Mouse (Mus musculus): ENCODE data around the gene Tyw3. TPM values are rescaled to one million over a fixed set of nuclear protein-coding genes. Genes with fewer than 3 reads are reported as not detected.

Tyw3 gene
- total RNA-seq, 2 experiments from 2014 or later = 11.1 to 12.4 TPM

GRCm38 (mm10) chr3:154547549-154548426 lies 49.1 kb downstream of the Tyw3 start:
- DNase-seq (ENCODE audit: low spot score in 2 of 2) = no peak
- Histone ChIP-seq H3K27ac (no peak overlapping the region), H3K4me3 (peak overlapping the region; percentile 4; the same call in 1 of the 2 replicates)
- no peak for TF ChIP-seq CTCF (conservative IDR thresholded peaks at IDR 0.05)

- no peak for DNase-seq (ENCODE audit: low spot score in 2 of 2)
- TF ChIP-seq CTCF (conservative IDR thresholded peaks at IDR 0.05) = no peak
- no peak overlapping the region for H3K27ac ChIP-seq
- H3K4me3 ChIP-seq = no peak overlapping the region
Measured at GRCm38 (mm10) chr3:154546234-154546633, 50.7 kb downstream of the Tyw3 start.

- no peak for TF ChIP-seq CTCF (conservative IDR thresholded peaks at IDR 0.05)
Measured at GRCm38 (mm10) chr3:154540086-154540911, 56.6 kb downstream of the Tyw3 start.

GRCm38 (mm10) chr3:154536134-154536533 lies 60.8 kb downstream of the Tyw3 start:
- no peak for DNase-seq (ENCODE audit: low spot score in 2 of 2)
- TF ChIP-seq CTCF (conservative IDR thresholded peaks at IDR 0.05) = no peak
- Histone ChIP-seq H3K4me3 (no peak overlapping the region), H3K27ac (no peak overlapping the region)

More at GRCm38 (mm10) chr3:154540086-154540911, 56.6 kb downstream of the Tyw3 start:
- Histone ChIP-seq H3K4me3 (no peak overlapping the region), H3K27ac (no peak overlapping the region)
- DNase-seq (ENCODE audit: low spot score in 2 of 2) = no peak

- Histone ChIP-seq H3K27ac (no peak overlapping the region), H3K4me3 (no peak overlapping the region)
- no peak for DNase-seq (ENCODE audit: low spot score in 2 of 2)
- no peak for TF ChIP-seq CTCF (conservative IDR thresholded peaks at IDR 0.05)
Measured at GRCm38 (mm10) chr3:154533246-154533645, 63.7 kb downstream of the Tyw3 start.

- H3K4me3 ChIP-seq = no peak overlapping the region
- TF ChIP-seq CTCF (conservative IDR thresholded peaks at IDR 0.05) = no peak
- no peak overlapping the region for H3K27ac ChIP-seq
- DNase-seq (ENCODE audit: low spot score in 2 of 2) = no peak
Measured at GRCm38 (mm10) chr3:154528973-154529372, 67.9 kb downstream of the Tyw3 start.

- H3K27ac ChIP-seq = no peak overlapping the region
- DNase-seq (ENCODE audit: low spot score in 2 of 2) = no peak
- peak; percentile 27; the same call in 1 of the 2 replicates for TF ChIP-seq CTCF (conservative IDR thresholded peaks at IDR 0.05)
Measured at GRCm38 (mm10) chr3:154526610-154527009, 70.3 kb downstream of the Tyw3 start.

More at GRCm38 (mm10) chr3:154526610-154527009, 70.3 kb downstream of the Tyw3 start:
- H3K4me3 ChIP-seq = no peak overlapping the region

Other genes with a start within 250 kb of the Tyw3 start
- 10 to 100 TPM; 20.5 to 23.2 TPM for gene Cryz, start 393 bp downstream of the Tyw3 start, total RNA-seq (2021)
- gene Erich3, start 66.8 kb upstream of the Tyw3 start, total RNA-seq (2021) = 1 to 10 TPM; 7.7 TPM